Mouse (Mus musculus) embryonic facial prominence, embryonic 12.5 days (tissue): ENCODE measurements around the gene Bscl2. TPM values are rescaled to one million over a fixed set of nuclear protein-coding genes. Genes with fewer than 3 reads are reported as not detected.
A peak's percentile ranks its signal among the peaks of the same experiment; 100 is the strongest.
"Not testable (repeated sequence)": the region's sequence is repeated elsewhere in the genome, so short reads cannot be mapped to it uniquely, and the experiment has no call there.

Source experiments
- ATAC-seq: fragments of 200-750 bp; cut with Nextera tagmentation; 2 replicates; pipeline ENCODE4 v1.8.0; 2017; ENCODE audit not compliant: insufficient number of reproducible peaks, insufficient read depth, low FRiP score, low TSS enrichment
- H3K27ac ChIP-seq: fragments of 300-500 bp; sonication (generic); 2 replicates; pipeline ENCODE4 v1.5.1; 2016; ENCODE audit warnings: mild to moderate bottlenecking
- H3K27me3 ChIP-seq: fragments of 300-500 bp; sonication (generic); 2 replicates; pipeline ENCODE4 v1.6.1; 2016; ENCODE audit warnings: mild to moderate bottlenecking, moderate library complexity
- H3K36me3 ChIP-seq: fragments of 300-500 bp; sonication (generic); 2 replicates; pipeline ENCODE4 v1.6.1; 2016; ENCODE audit warnings: mild to moderate bottlenecking
- H3K4me1 ChIP-seq: fragments of 300-500 bp; sonication (generic); 2 replicates; pipeline ENCODE4 v1.6.1; 2016
- H3K4me2 ChIP-seq: fragments of 300-500 bp; sonication (generic); replicated peaks from 2 replicates; pipeline ENCODE4 v1.6.1; 2016; ENCODE audit warnings: mild to moderate bottlenecking, moderate library complexity
- H3K4me3 ChIP-seq: fragments of 300-500 bp; sonication (generic); 2 replicates; pipeline ENCODE4 v1.5.1; 2016; ENCODE audit warnings: mild to moderate bottlenecking
- H3K9ac ChIP-seq: fragments of 300-500 bp; sonication (generic); 2 replicates; pipeline ENCODE4 v1.6.1; 2016; ENCODE audit warnings: mild to moderate bottlenecking, moderate library complexity
- H3K9me3 ChIP-seq: fragments of 300-500 bp; sonication (generic); 2 replicates; pipeline ENCODE4 v1.6.1; 2016; ENCODE audit warnings: mild to moderate bottlenecking, moderate library complexity
- WGBS: fragments of 180-500 bp; shearing (Covaris S2); methylation state at CpG from one replicate; pipeline ENCODE4 v1.1.7; 2016; 5-methylcytosine and 5-hydroxymethylcytosine counted together
- polyA plus RNA-seq: library from polyadenylated mRNA; unstranded; fragments of >200 nt; fragmentation: Nextera tagmentation; extraction: Ambion mirVana; gene quantifications from 2 replicates; pipeline ENCODE4 v1.2.1, GENCODE M21; 2016

The Bscl2 gene
- polyA plus RNA-seq, 1 experiment from 2014 or later: 43.0 TPM

GRCm38 (mm10) chr19:8852236-8852928 is 15.1 kb downstream of the Bscl2 start:
- H3K27me3 ChIP-seq: no peaks in the 10 kb centered on the region
- 59% methylated on average over 10 of the region's 10 CpGs for WGBS
- no peak overlapping the region for H3K27ac ChIP-seq
- no peak overlapping the region for H3K4me3 ChIP-seq
- no peaks in the 10 kb centered on the region for H3K9me3 ChIP-seq
- H3K9ac ChIP-seq: no peak overlapping the region
- ATAC-seq: no peak
- H3K36me3 ChIP-seq: peaks cover 6% of the 10 kb centered on the region; the same call in 1 of the 2 replicates
- peaks cover 3% of the 10 kb centered on the region; the same call in 1 of the 2 replicates for H3K4me1 ChIP-seq
- no peak overlapping the region for H3K4me2 ChIP-seq

- no peak for ATAC-seq
- Histone ChIP-seq H3K4me1 (peaks cover 3% of the 10 kb centered on the region; the same call in 1 of the 2 replicates), H3K36me3 (no peaks in the 10 kb centered on the region), H3K4me2 (no peak overlapping the region), H3K9ac (no peak overlapping the region), H3K27me3 (no peaks in the 10 kb centered on the region), H3K27ac (no peak overlapping the region), H3K4me3 (no peak overlapping the region), H3K9me3 (no peaks in the 10 kb centered on the region)
- 86% methylated on average over 3 of the region's 3 CpGs for WGBS
Measured at GRCm38 (mm10) chr19:8853117-8853516, 15.8 kb downstream of the Bscl2 start.

GRCm38 (mm10) chr19:8857689-8858088 is 20.4 kb downstream of the Bscl2 start:
- Histone ChIP-seq H3K27ac (no peak overlapping the region), H3K27me3 (no peaks in the 10 kb centered on the region), H3K9ac (no peak overlapping the region), H3K4me3 (no peak overlapping the region), H3K36me3 (no peaks in the 10 kb centered on the region), H3K4me2 (no peak overlapping the region), H3K4me1 (no peaks in the 10 kb centered on the region), H3K9me3 (no peaks in the 10 kb centered on the region)
- ATAC-seq: no peak
- 40% methylated on average over 4 of the region's 4 CpGs for WGBS

- 11% methylated on average over 1 of the region's 1 CpGs for WGBS
- Histone ChIP-seq H3K27me3 (no peaks in the 10 kb centered on the region), H3K36me3 (no peaks in the 10 kb centered on the region), H3K9ac (no peak overlapping the region), H3K27ac (no peak overlapping the region), H3K4me2 (no peak overlapping the region), H3K4me3 (no peak overlapping the region), H3K4me1 (no peaks in the 10 kb centered on the region), H3K9me3 (no peaks in the 10 kb centered on the region)
- ATAC-seq: no peak
Measured at GRCm38 (mm10) chr19:8859018-8859417, 21.8 kb downstream of the Bscl2 start.

DNA sequence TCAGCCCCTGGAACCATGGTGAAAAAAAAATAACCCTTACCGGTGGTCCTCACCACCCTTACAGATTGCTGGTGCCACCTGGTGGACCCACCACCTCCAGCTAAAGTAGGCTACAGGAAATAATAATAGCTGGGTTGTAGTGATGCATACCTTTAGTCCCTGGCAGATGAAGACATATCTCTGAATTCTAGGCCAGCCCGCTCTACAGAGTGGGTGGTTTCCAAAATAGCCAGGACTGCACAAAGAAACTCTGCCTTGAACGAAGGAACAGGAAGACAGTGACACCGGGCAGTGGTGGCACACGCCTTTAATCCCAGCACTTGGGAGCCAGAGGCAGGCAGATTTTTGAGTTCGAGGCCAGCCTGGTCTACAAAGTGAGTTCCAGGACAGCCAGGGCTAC is 27.0 kb downstream of the Bscl2 start:
- H3K4me3 ChIP-seq: no peak overlapping the region
- H3K36me3 ChIP-seq: no peaks in the 10 kb centered on the region
- 85% methylated on average over 6 of the region's 6 CpGs for WGBS
- no peak for ATAC-seq
- H3K27me3 ChIP-seq: no peaks in the 10 kb centered on the region
- no peak overlapping the region for H3K9ac ChIP-seq
- H3K4me2 ChIP-seq: no peak overlapping the region
- H3K9me3 ChIP-seq: no peaks in the 10 kb centered on the region
- H3K27ac ChIP-seq: no peak overlapping the region
- no peaks in the 10 kb centered on the region for H3K4me1 ChIP-seq

DNA sequence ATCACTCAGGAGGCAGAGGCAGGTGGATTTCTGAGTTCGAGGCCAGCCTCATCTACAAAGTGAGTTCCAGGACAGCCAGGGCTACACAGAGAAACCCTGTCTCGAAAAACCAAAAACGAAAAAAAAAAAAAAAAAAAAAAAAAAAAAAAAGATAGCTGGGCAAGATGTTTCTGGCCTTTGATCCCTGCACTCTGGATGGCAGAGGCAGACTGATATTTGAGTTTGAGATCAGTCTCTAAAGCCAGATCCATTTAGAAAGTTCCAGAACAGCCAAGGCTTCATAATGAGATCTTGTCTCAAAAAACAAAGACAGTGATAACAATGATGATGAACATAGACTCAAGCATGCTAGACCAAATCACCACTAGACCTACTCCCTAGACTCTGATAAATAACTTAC is 33.1 kb downstream of the Bscl2 start:
- H3K9me3 ChIP-seq, H3K4me1 ChIP-seq, H3K9ac ChIP-seq, ATAC-seq, H3K27me3 ChIP-seq, H3K27ac ChIP-seq: not testable (repeated sequence)
- Histone ChIP-seq H3K4me3 (peak overlapping the region; percentile 98; the same call in 1 of the 2 replicates), H3K4me2 (peak overlapping the region; percentile 88; the same call in 1 of the 2 replicates), H3K36me3 (peaks cover 23% of the 10 kb centered on the region)
- WGBS: 63% methylated on average over 3 of the region's 3 CpGs

GRCm38 (mm10) chr19:8870838-8871237 is 33.6 kb downstream of the Bscl2 start:
- Histone ChIP-seq H3K36me3 (peaks cover 28% of the 10 kb centered on the region), H3K9me3 (no peaks in the 10 kb centered on the region), H3K27ac (peak overlapping the region; percentile 84), H3K4me2 (peak overlapping the region; percentile 88), H3K27me3 (no peaks in the 10 kb centered on the region), H3K4me3 (peak overlapping the region; percentile 98), H3K9ac (peak overlapping the region; percentile 98), H3K4me1 (peaks cover 7% of the 10 kb centered on the region)
- 56% methylated on average over 9 of the region's 9 CpGs for WGBS
- ATAC-seq: no peak; the same call in 1 of the 2 replicates

- Histone ChIP-seq H3K27ac (peak within 1 kb of the TSS; percentile 84), H3K4me1 (peaks cover 7% of the 10 kb centered on the region)
Measured at GRCm38 (mm10) chr19:8871267-8872186, 34.3 kb downstream of the Bscl2 start, which contains the start of gene Ubxn1. TSS of gene Ubxn1 (plus strand) at chr19:8871496.

DNA sequence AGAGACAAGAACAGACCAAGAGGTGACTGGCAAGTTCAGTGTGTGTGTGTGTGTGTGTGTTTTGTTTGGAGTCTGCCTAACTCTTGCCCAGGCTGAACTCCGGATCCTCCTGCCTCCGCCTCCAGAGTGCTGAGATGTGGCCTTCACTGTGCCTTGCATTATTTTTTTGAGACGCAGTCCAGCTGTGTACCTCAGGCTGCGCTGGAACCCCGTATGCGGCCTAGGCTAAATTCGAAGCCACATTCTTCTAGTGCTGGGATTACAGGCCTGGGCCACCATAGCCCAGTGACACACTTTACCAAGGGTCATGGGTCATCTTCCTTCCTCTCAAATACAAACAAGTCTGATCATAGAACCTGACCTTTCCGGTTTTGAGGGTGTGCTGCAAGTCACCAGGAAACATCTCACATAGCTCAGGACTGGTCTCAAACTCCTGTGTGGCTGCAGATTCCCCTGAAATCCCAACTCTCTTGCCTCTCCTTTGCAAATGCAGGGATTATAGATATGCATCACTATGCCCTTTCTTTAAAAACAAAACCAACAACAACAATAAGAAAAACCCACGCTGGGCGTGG is 35.1 kb downstream of the Bscl2 start:
- H3K9me3 ChIP-seq: no peaks in the 10 kb centered on the region
- peak overlapping the region; percentile 98 for H3K9ac ChIP-seq
- H3K4me1 ChIP-seq: peaks cover 7% of the 10 kb centered on the region
- ATAC-seq: no peak
- peaks cover 42% of the 10 kb centered on the region for H3K36me3 ChIP-seq
- WGBS: 70% methylated on average over 10 of the region's 10 CpGs
- H3K4me2 ChIP-seq: peak overlapping the region; percentile 88
- H3K27me3 ChIP-seq: no peaks in the 10 kb centered on the region
- peak overlapping the region; percentile 98 for H3K4me3 ChIP-seq
- no peak overlapping the region for H3K27ac ChIP-seq

More at GRCm38 (mm10) chr19:8871267-8872186, 34.3 kb downstream of the Bscl2 start, which contains the start of gene Ubxn1:
- ATAC-seq: peak; percentile 95
- Histone ChIP-seq H3K9me3 (no peaks in the 10 kb centered on the region), H3K36me3 (peaks cover 34% of the 10 kb centered on the region), H3K9ac (peak within 1 kb of the TSS; percentile 98), H3K4me2 (peak within 1 kb of the TSS; percentile 88), H3K27me3 (no peaks in the 10 kb centered on the region), H3K4me3 (peak within 1 kb of the TSS; percentile 98)
- WGBS: under 1% methylated on average over 58 of the region's 59 CpGs

- no peak for ATAC-seq
- Histone ChIP-seq H3K27ac (no peak overlapping the region), H3K27me3 (no peaks in the 10 kb centered on the region), H3K9me3 (no peaks in the 10 kb centered on the region), H3K4me1 (peaks cover 14% of the 10 kb centered on the region), H3K9ac (no peak overlapping the region), H3K4me3 (no peak overlapping the region), H3K4me2 (no peak overlapping the region), H3K36me3 (peaks cover 45% of the 10 kb centered on the region)
- 95% methylated on average over 7 of the region's 7 CpGs for WGBS
Measured at GRCm38 (mm10) chr19:8875031-8875430, 37.8 kb downstream of the Bscl2 start.

DNA sequence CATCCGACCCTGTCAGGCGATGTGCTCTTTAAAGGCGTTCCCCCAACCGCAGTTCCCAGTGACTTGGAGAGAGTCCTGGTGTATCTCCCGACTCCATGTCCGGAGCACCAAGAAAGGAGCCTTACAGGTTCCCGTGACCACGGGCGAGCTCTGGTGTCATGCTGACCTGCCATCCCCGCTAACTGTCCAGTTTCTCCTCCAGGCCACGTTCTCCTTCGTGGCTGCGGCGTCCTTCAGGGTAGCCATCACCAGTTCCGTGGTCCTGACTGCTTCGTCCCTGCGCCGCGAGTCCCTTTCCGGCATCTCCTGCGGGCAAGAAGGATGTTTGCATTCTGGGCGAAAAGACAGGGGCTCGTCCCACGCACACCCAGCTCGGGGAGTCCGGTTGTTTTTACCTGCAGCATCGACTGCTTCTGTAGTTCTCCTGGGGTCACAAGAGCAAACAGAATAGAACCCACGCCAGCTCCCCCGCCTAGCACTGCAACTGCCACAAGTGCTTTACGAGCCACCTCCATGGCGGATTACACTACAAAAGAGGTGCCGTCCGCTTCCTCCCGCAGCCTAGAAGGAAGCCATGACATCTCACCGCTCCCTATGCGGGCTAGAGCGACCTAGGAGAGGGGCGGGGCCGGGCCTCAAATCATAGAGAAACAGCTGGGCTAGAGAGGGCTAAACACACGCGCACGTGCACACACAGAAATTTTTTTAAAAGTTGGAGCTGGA is 43.2 kb downstream of the Bscl2 start, which contains the start of gene Uqcc3:
Gene Uqcc3, minus strand, starts transcription at position 613 of the 723 bp plus-strand sequence.
- H3K27me3 ChIP-seq: no peaks in the 10 kb centered on the region
- peak within 1 kb of the TSS; percentile 82 for H3K4me2 ChIP-seq
- no peaks in the 10 kb centered on the region for H3K9me3 ChIP-seq
- H3K9ac ChIP-seq: peak within 1 kb of the TSS; percentile 89
- ATAC-seq: peak; percentile 95
- peak within 1 kb of the TSS; percentile 68 for H3K4me3 ChIP-seq
- H3K27ac ChIP-seq: peak within 1 kb of the TSS; percentile 71
- H3K4me1 ChIP-seq: peaks cover 9% of the 10 kb centered on the region; the same call in 1 of the 2 replicates
- peaks cover 21% of the 10 kb centered on the region for H3K36me3 ChIP-seq
- WGBS: under 1% methylated on average over 42 of the region's 42 CpGs
